15 mouse cellular contexts compared by ENCODE assay signal in genomic region chr13:43374205-43374604, GRCm38 (mm10).
"Had no signal": no experiment of that assay in that cellular context is flagged by ENCODE, and none has a peak within 500 bp of the region (broad histone marks: within the 10 kb centered on the region; RNA-seq: fewer than 3 reads in every experiment).

No protein-coding gene starts in this region.

- ATAC-seq: intestine, embryonic 15.5 days had no signal

- H3K27ac ChIP-seq: intestine, embryonic 15.5 days; kidney, embryonic 15.5 days; left cerebral cortex, adult 2 months; liver, embryonic 14.5 days; macrophage had no signal

- H3K4me2 ChIP-seq: intestine, embryonic 15.5 days; kidney, embryonic 15.5 days had no signal

- H3K9ac ChIP-seq: intestine, embryonic 15.5 days; kidney, embryonic 15.5 days; liver, embryonic 14.5 days; liver, postnatal 0 days had no signal

- H3K4me3 ChIP-seq: intestine, embryonic 15.5 days; kidney, embryonic 15.5 days; left cerebral cortex, adult 2 months had no signal

- H3K27me3 ChIP-seq: intestine, embryonic 15.5 days; kidney, embryonic 15.5 days had no signal

- H3K9me3 ChIP-seq: intestine, embryonic 15.5 days; kidney, embryonic 15.5 days had no signal

- H3K4me1 ChIP-seq: intestine, embryonic 15.5 days had no signal

- DNase-seq: kidney, adult 11 months; kidney, adult 8-10 months; kidney, postnatal 10 days; kidney, postnatal 36 days; layer of hippocampus, postnatal 36 days; liver, postnatal 0 days; lung, postnatal 14 days; midbrain, embryonic 14.5 days; thymus, adult 18-20 months; thymus, postnatal 36 days had no signal
